Mouse (Mus musculus) forebrain, embryonic 13.5 days (tissue): ENCODE data around the gene Hhip. TPM values are rescaled to one million over a fixed set of nuclear protein-coding genes. Genes with fewer than 3 reads are reported as not detected.

ENCODE experiments used
- ATAC-seq: fragments of 200-750 bp; cut with Nextera tagmentation; 2 replicates; pipeline ENCODE4 v1.8.0; 2017
- H3K27ac ChIP-seq: fragments of 300-500 bp; sonication (generic); 2 replicates; pipeline ENCODE4 v1.5.1; 2015; ENCODE audit warnings: inconsistent platforms, mild to moderate bottlenecking, moderate library complexity
- H3K27me3 ChIP-seq: fragments of 300-500 bp; sonication (generic); 2 replicates; pipeline ENCODE4 v1.6.1; 2015; ENCODE audit warnings: mild to moderate bottlenecking, inconsistent platforms
- H3K36me3 ChIP-seq: fragments of 300-500 bp; sonication (generic); 2 replicates; pipeline ENCODE4 v1.6.1; 2015; ENCODE audit warnings: mild to moderate bottlenecking, inconsistent platforms; ENCODE audit not compliant: poor library complexity, severe bottlenecking
- H3K4me1 ChIP-seq: fragments of 300-500 bp; sonication (generic); 2 replicates; pipeline ENCODE4 v1.6.1; 2015; ENCODE audit warnings: inconsistent platforms
- H3K4me2 ChIP-seq: fragments of 300-500 bp; sonication (generic); 2 replicates; pipeline ENCODE4 v1.6.1; 2015; ENCODE audit warnings: inconsistent platforms, mild to moderate bottlenecking, moderate library complexity
- H3K4me3 ChIP-seq: fragments of 300-500 bp; sonication (generic); 2 replicates; pipeline ENCODE4 v1.5.1; 2015; ENCODE audit warnings: mild to moderate bottlenecking, inconsistent platforms
- H3K9ac ChIP-seq: fragments of 300-500 bp; sonication (generic); 2 replicates; pipeline ENCODE4 v1.6.1; 2015; ENCODE audit warnings: mild to moderate bottlenecking, inconsistent platforms
- H3K9me3 ChIP-seq: fragments of 300-500 bp; sonication (generic); replicated peaks from 2 replicates; pipeline ENCODE4 v1.6.1; 2016; ENCODE audit warnings: inconsistent platforms
- WGBS: fragments of 180-500 bp; shearing (Covaris S2); methylation state at CpG from one replicate; pipeline ENCODE4 v1.1.7; 2015; 5-methylcytosine and 5-hydroxymethylcytosine counted together
- polyA plus RNA-seq: library from polyadenylated mRNA; unstranded; fragments of >200 nt; fragmentation: Nextera tagmentation; extraction: Ambion mirVana; gene quantifications from 2 replicates; pipeline ENCODE4 v1.2.1, GENCODE M21; 2015

Gene Hhip
- 1.2 and 2.0 TPM in 2 replicates for polyA plus RNA-seq

GRCm38 (mm10) chr8:80057198-80058174 lies at the start of gene Hhip:
TSS of gene Hhip (minus strand) at chr8:80058006.
- Histone ChIP-seq H3K36me3 (no peaks in the 10 kb centered on the region), H3K9me3 (no peaks in the 10 kb centered on the region), H3K4me2 (peak within 1 kb of the TSS; percentile 98), H3K27me3 (peaks cover 58% of the 10 kb centered on the region), H3K9ac (peak within 1 kb of the TSS; percentile 65), H3K4me1 (peaks cover 38% of the 10 kb centered on the region), H3K27ac (no peak within 1 kb of the TSS), H3K4me3 (peak within 1 kb of the TSS; percentile 55)
- peak; percentile 89 for ATAC-seq
- WGBS, result under 1% methylated on average over 34 of the region's 56 CpGs

- Histone ChIP-seq H3K4me2 (no peak overlapping the region), H3K4me1 (no peaks in the 10 kb centered on the region), H3K9ac (no peak overlapping the region), H3K27me3 (no peaks in the 10 kb centered on the region), H3K4me3 (no peak overlapping the region), H3K27ac (no peak overlapping the region), H3K9me3 (no peaks in the 10 kb centered on the region), H3K36me3 (no peaks in the 10 kb centered on the region)
- peak; percentile 41; the same call in 1 of the 2 replicates for ATAC-seq
- WGBS, result 85% methylated on average over 2 of the region's 2 CpGs
These were observed 29.2 kb upstream of the Hhip start for GRCm38 (mm10) chr8:80087021-80087420.

- Histone ChIP-seq H3K9ac (peak overlapping the region; percentile 65), H3K4me1 (peaks cover 38% of the 10 kb centered on the region), H3K9me3 (no peaks in the 10 kb centered on the region), H3K4me3 (peak overlapping the region; percentile 55), H3K27me3 (peaks cover 56% of the 10 kb centered on the region), H3K27ac (no peak overlapping the region), H3K4me2 (peak overlapping the region; percentile 98), H3K36me3 (no peaks in the 10 kb centered on the region)
- WGBS, result under 1% methylated on average over 7 of the region's 12 CpGs
- ATAC-seq, result peak; percentile 54; the same call in 1 of the 2 replicates
These were observed 387 bp upstream of the Hhip start for GRCm38 (mm10) chr8:80058193-80058592.

GRCm38 (mm10) chr8:80056331-80057070 lies 1.3 kb downstream of the Hhip start:
- peaks cover 38% of the 10 kb centered on the region for H3K4me1 ChIP-seq
- H3K36me3 ChIP-seq, result no peaks in the 10 kb centered on the region
- H3K4me3 ChIP-seq, result peak overlapping the region; percentile 55
- H3K27me3 ChIP-seq, result peaks cover 66% of the 10 kb centered on the region
- ATAC-seq, result no peak
- 0 out of 2 replicates have a peak overlapping the region, but pooled peaks have one; percentile 65 for H3K9ac ChIP-seq
- 5% methylated on average over 13 of the region's 13 CpGs for WGBS
- H3K27ac ChIP-seq, result no peak overlapping the region
- peak overlapping the region; percentile 98 for H3K4me2 ChIP-seq
- no peaks in the 10 kb centered on the region for H3K9me3 ChIP-seq

GRCm38 (mm10) chr8:80055777-80056176 lies 2.0 kb downstream of the Hhip start:
- Histone ChIP-seq H3K4me2 (peak overlapping the region; percentile 98), H3K4me3 (peak overlapping the region; percentile 20), H3K9me3 (no peaks in the 10 kb centered on the region), H3K27ac (no peak overlapping the region), H3K27me3 (peaks cover 72% of the 10 kb centered on the region), H3K9ac (peak overlapping the region; percentile 30; the same call in 1 of the 2 replicates), H3K36me3 (no peaks in the 10 kb centered on the region), H3K4me1 (peaks cover 38% of the 10 kb centered on the region)
- peak; percentile 25 for ATAC-seq
- under 1% methylated on average over 10 of the region's 10 CpGs for WGBS

GRCm38 (mm10) chr8:80055094-80055493 lies 2.7 kb downstream of the Hhip start:
- H3K27me3 ChIP-seq, result peaks cover 71% of the 10 kb centered on the region
- H3K4me3 ChIP-seq, result no peak overlapping the region
- H3K9ac ChIP-seq, result no peak overlapping the region

GRCm38 (mm10) chr8:80054216-80054615 lies 3.6 kb downstream of the Hhip start:
- Histone ChIP-seq H3K9ac (no peak overlapping the region), H3K4me3 (no peak overlapping the region), H3K9me3 (no peaks in the 10 kb centered on the region), H3K4me2 (no peak overlapping the region), H3K36me3 (no peaks in the 10 kb centered on the region), H3K4me1 (peaks cover 38% of the 10 kb centered on the region), H3K27ac (no peak overlapping the region), H3K27me3 (peaks cover 73% of the 10 kb centered on the region)
- ATAC-seq, result no peak
- 5% methylated on average over 4 of the region's 4 CpGs for WGBS

More at GRCm38 (mm10) chr8:80055094-80055493, 2.7 kb downstream of the Hhip start:
- ATAC-seq, result no peak
- 42% methylated on average over 6 of the region's 6 CpGs for WGBS
- no peaks in the 10 kb centered on the region for H3K9me3 ChIP-seq
- peak overlapping the region; percentile 98 for H3K4me2 ChIP-seq
- no peaks in the 10 kb centered on the region for H3K36me3 ChIP-seq
- peaks cover 38% of the 10 kb centered on the region for H3K4me1 ChIP-seq
- H3K27ac ChIP-seq, result no peak overlapping the region

GRCm38 (mm10) chr8:80052838-80053237 lies 5.0 kb downstream of the Hhip start:
- Histone ChIP-seq H3K4me1 (peaks cover 33% of the 10 kb centered on the region), H3K4me3 (no peak overlapping the region), H3K9ac (no peak overlapping the region), H3K4me2 (no peak overlapping the region), H3K9me3 (no peaks in the 10 kb centered on the region), H3K36me3 (no peaks in the 10 kb centered on the region), H3K27ac (no peak overlapping the region), H3K27me3 (peaks cover 70% of the 10 kb centered on the region)
- WGBS, result 82% methylated on average over 1 of the region's 1 CpGs
- ATAC-seq, result no peak

- no peak for ATAC-seq
- 34% methylated on average over 5 of the region's 5 CpGs for WGBS
- H3K27ac ChIP-seq, result no peak overlapping the region
- H3K27me3 ChIP-seq, result peaks cover 61% of the 10 kb centered on the region
- H3K36me3 ChIP-seq, result no peaks in the 10 kb centered on the region
- no peak overlapping the region for H3K4me3 ChIP-seq
- no peak overlapping the region for H3K9ac ChIP-seq
- H3K9me3 ChIP-seq, result no peaks in the 10 kb centered on the region
- peaks cover 21% of the 10 kb centered on the region for H3K4me1 ChIP-seq
- no peak overlapping the region for H3K4me2 ChIP-seq
These were observed 6.3 kb downstream of the Hhip start for GRCm38 (mm10) chr8:80051494-80051893.

GRCm38 (mm10) chr8:80049256-80050005 lies 8.4 kb downstream of the Hhip start:
- H3K27me3 ChIP-seq, result peaks cover 45% of the 10 kb centered on the region

GRCm38 (mm10) chr8:80048256-80048655 lies 9.6 kb downstream of the Hhip start:
- H3K27ac ChIP-seq, result no peak overlapping the region
- 35% methylated on average over 4 of the region's 4 CpGs for WGBS
- no peaks in the 10 kb centered on the region for H3K9me3 ChIP-seq
- H3K4me1 ChIP-seq, result no peaks in the 10 kb centered on the region
- no peaks in the 10 kb centered on the region for H3K36me3 ChIP-seq
- H3K27me3 ChIP-seq, result peaks cover 36% of the 10 kb centered on the region
- no peak for ATAC-seq
- H3K4me2 ChIP-seq, result no peak overlapping the region
- no peak overlapping the region for H3K4me3 ChIP-seq
- H3K9ac ChIP-seq, result no peak overlapping the region

More at GRCm38 (mm10) chr8:80049256-80050005, 8.4 kb downstream of the Hhip start:
- Histone ChIP-seq H3K36me3 (no peaks in the 10 kb centered on the region), H3K4me3 (no peak overlapping the region), H3K27ac (no peak overlapping the region), H3K4me1 (0 out of 2 replicates have a peak, but pooled peaks cover 4% of the 10 kb centered on the region), H3K9ac (no peak overlapping the region), H3K4me2 (no peak overlapping the region), H3K9me3 (no peaks in the 10 kb centered on the region)
- 76% methylated on average over 15 of the region's 15 CpGs for WGBS
- no peak; the same call in 1 of the 2 replicates for ATAC-seq
